Mouse (Mus musculus) C2C12 (cell line): ENCODE results near the gene Mon2.

Experiments used
- CEBPB ChIP-seq: IDR thresholded peaks from one replicate; pipeline ENCODE4 v1.6.1; 2011; ENCODE audit warnings: low read depth, mild to moderate bottlenecking, control low read depth, moderate library complexity
- CTCF ChIP-seq: IDR thresholded peaks from one replicate; pipeline ENCODE4 v1.5.1; 2011; ENCODE audit not compliant: control insufficient read depth, insufficient read depth, insufficient read length
- MAX ChIP-seq: IDR thresholded peaks from one replicate; pipeline ENCODE4 v1.6.1; 2011; ENCODE audit warnings: mild to moderate bottlenecking, control low read depth
- MYOD1 ChIP-seq: IDR thresholded peaks from one replicate; pipeline ENCODE4 v1.6.1; 2011; ENCODE audit warnings: low read depth; ENCODE audit not compliant: control insufficient read depth, insufficient read length
- MYOG ChIP-seq: IDR thresholded peaks from one replicate; pipeline ENCODE4 v1.6.1; 2011; ENCODE audit not compliant: control insufficient read depth, insufficient read length; ENCODE audit errors: extremely low read depth

DNA sequence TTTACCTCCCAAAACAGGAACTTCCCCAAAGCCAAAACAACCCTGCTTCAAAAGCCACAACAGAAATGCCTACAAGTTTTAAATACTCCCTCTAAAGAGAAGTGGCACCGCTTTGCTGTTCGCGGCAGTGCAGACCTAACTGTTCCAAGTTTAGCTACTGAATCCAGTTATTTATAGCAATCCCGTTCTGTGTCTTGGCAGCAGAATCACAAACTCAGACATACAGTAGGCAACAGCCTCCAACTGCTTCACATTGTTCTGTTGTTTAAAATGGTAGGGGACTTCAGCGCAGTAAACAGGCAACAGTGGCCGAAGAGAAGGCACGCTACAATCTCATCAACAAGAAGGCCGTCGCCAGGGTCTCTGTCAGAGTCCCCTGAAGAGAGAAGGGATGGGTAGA, 85.3 kb downstream of the Mon2 start:
- no peak for TF ChIP-seq CTCF
- TF ChIP-seq CEBPB, result no peak
- TF ChIP-seq MAX, result no peak
- TF ChIP-seq MYOG, result no peak
- TF ChIP-seq MYOD1, result no peak
